Mouse (Mus musculus) brain, embryonic 18.5 days (tissue): ENCODE data around the gene Mapkapk2.

Experiments used
- DNase-seq: peaks from one replicate; pipeline ENCODE4 v3.0.0-alpha.2; 2012; ENCODE audit warnings: low read depth, low spot score

The Mapkapk2 gene

DNA sequence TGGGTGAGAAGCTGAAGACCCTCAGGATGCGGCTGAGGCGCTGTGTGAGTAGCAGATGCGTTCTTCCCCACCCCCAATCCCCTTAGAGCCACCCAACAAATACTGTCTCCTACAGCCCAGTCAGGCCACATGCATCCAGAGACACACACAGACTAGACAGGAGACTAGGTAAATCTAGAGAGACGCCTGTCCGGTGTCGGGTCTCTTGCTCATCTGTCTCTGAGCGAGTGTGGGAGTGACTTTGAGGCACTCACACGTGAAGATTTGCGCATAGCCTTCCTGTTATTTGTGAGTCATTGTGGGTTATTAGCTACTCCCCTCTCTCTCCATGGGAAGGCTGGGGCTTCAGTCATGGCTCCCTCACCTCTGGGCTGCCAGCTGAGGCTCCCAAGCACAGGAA lies 76.2 kb downstream of the Mapkapk2 start:
- no peak for DNase-seq

DNA sequence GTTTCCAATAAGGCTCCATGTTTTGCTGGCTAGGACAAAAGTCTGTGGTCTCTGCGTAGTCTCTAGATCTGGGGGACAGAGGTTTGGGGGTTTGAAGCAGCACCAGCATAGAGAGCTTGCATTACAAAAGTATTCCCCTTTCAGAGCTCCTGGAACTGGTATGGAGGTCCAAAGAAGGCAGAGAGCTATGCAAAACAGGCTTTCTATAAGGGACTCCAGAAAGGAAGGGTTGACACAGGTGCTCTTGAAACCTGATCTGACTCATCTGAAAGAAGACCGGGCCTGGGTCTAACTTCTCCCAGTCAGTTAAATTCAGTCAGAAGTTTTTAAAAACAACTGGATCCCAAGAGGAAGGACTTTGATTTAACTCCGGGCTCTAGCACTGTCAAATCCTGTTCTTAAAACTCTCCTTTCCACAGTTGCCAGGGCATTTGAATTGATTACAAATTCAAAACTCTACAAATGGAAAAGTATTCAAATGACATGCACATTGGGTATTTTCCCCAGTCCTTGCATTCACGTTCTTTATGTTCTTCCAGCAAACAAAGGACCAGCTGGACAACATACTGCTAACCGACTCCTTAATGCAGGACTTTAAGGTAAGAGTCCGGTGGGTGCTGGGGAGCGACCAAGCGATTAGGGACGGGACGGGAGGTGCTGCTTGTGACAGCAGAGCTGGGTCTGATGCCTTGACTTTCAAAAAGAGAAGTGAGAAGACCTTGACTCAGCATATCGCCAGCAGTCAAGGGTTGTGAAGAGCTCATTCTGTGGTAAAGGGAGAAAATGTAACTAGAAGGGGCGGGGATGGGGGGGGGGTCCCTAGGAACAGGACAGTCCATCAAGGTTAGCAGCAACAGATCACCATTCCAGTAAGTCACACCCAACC lies 77.0 kb downstream of the Mapkapk2 start:
- no peak for DNase-seq

DNA sequence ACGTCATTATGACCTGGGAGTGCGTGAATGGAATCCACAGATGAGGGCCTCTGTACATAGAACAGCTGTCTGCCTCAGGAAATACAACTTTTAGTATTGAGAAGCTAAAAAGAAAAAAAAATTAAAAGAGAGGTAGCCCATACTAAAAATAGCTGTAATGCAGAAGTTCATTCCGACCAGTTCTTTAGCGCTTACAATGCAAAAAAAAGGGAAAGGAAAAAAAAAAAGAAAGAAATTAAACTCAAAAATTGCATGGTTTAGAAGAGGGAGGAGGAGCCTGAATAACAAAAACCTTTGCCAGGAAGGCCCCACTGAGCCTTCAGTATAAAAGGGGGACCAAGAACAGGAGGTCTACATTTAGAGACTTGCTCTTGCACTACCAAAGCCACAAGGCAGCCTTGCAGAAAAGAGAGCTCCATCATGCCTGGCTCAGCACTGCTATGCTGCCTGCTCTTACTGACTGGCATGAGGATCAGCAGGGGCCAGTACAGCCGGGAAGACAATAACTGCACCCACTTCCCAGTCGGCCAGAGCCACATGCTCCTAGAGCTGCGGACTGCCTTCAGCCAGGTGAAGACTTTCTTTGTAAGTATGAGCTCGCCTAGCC lies 78.0 kb downstream of the Mapkapk2 start, which contains the start of gene Il10:
Gene Il10 (plus strand): TSS at position 354 of the 607 bp plus-strand sequence.
- no peak for DNase-seq

DNA sequence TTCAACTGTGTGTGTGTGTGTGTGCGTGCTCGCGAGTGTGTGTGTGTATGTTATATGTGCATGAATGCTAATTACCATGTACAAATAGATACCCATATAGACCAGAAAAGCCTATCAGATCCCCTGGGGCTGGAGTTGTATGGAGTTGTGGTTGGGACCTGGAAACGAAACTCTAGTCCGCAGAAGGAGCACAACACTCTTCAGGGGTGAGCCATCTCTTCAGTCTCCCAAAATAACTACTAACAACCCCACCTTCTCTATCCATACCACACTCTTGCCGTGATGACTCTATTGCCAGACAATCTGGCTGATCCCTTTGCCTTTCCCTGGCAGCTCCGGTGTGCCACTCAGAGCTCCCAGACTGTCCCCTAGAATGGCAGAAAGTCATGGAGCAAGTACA lies 81.7 kb downstream of the Mapkapk2 start:
- no peak for DNase-seq

DNA sequence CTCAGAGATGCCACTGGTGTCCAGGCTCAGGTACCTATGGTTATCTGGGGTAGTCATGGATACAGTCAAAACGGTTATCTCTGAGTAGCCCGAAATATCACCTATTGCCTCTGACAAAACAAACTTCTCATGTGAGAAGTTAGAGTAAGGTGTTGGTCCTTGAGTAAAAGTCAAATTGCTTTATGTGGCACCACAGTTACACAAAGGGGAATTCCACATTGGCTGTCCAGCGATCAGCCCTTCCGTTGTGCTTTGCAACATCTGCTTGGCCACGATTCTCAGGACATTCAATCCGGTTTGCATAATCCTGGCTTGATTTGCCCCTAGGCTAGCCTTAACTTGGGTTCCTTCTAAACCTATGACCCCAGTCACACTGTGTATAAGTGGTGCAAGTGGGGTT lies 82.3 kb downstream of the Mapkapk2 start:
- no peak for DNase-seq

DNA sequence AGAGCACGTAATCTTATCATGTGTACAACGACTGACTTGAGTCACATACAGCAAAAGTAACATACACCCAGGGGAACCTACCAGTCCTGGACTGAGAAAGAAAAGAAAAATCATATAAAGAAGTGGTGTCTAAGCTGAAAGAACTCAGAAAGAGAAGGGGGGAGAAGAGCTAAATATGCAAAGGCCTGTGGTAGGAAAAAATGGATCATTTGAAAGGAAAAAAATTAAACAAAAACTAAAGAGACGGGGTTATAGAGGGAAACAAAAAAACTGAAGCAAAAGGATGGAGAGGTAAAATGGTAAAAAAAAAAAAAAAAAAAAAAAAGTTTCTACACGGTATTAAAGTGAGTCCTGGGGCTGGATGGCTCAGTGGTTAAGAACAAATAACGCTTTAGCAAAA lies 83.7 kb downstream of the Mapkapk2 start:
- no peak for DNase-seq

DNA sequence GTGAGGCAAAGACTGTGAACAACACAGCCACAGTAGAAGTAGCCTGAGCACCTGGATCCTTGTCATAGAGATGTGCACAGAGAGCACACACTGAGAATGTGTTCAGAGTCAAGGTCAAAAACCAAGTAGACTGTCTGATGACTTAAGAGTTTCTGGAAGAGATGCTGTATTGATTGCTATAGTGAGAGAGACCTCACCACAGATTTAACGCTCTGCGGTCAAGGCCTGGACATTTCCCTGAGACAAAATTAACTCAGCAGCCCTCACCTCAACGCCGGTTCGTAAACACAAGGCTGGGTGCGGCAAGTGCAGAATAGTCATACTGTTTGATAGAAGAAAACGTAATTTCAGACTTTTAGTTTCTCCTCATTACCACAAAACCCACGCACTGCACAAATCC lies 85.1 kb downstream of the Mapkapk2 start:
- no peak for DNase-seq

DNA sequence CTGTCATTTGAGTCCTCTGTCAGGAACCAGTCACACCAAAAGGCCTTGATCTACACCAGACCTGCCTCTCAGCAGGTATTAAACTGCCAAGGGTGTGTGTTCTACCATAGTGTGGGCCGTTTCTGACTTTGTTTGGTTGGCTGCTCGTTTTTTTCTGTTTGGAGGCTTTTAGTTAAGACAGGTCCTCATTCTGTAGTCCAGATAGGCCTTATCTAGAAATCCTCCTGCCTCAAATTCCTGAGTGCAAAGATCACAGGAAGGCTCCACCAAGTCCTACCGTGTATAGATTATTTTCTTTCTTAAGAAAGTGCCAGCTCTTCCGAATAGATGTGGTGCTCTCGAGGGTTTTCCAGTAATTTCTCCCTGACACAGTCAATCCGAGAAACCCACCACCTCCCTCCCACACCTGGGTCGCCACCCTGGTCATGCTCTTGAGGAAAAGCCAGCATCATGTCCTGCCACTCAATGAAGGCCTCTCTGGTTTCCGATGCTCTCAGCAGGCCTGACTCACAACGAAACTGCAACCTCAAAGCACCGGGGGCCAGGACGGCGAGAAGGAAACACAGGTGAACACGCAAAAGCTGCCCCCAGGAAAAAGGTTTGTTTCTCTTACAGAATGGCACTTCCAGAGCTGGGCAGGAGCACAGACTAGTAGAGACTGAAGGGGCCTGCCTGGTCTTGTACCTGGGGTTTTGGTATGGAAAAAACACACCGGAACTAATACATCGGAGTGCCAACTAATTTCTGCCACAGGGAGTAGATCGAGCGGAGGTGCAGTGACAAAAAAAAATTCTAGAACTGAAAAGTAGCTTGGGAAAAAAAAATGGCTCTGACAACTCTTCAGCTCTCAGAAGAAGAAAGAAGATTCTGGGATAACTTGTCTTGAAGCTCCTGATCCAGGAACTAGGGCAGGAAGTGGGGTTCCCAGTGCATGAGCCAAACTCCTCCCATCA lies 87.1 kb downstream of the Mapkapk2 start:
- no peak for DNase-seq

DNA sequence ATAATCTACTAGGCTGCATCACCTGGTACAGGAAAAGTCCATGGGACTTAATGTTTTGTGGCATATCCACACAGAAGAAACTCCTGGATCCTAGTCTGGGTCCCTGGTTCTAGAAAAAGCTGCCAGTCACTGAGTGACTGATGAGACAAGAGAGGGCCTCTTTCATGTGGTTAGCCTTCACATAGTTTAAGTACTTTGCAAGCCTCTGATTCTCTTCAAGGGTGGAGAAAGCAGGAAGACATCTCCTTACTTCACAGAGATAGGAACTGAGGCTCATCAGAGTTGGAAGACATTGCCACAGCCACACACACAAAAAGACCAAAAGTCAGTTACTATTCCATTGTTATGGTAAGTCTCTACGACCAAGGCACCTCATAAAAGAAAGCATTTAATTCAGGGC lies 91.6 kb downstream of the Mapkapk2 start:
- DNase-seq = no peak
